Mouse (Mus musculus) mouse trophoblast stem cell (cell line): Measurements from ENCODE around the gene Gm37240.

Experiments
- in situ Hi-C, 2 experiments: fragments of 300-500 bp; cut with MseI, MboI; formaldehyde crosslinking; loops; 2 replicates in 1 of 2; 3 replicates in 1 of 2; pipeline ENCODE4 v1.15.1; 2025

The Gm37240 gene

DNA sequence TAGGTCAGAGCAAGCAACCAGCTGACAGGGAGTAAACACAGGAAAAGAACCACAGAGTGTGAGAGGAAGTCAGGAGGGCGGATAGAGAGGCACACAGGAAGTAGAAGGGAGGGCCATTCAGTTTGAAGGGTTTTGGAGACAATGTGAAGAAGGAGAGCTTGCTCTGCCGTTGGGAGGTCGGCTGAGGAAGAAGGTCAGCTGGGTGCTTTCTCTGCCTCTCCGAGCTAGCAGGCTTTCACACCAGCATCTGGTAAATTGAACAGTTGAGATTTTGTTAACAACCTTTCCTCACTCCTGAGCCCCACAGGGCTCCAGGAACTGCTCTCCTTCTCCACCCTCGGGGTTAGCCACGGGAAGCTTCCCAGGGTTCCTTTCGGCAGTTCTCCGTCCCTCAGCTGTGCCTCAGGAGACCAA is 692.2 kb downstream of the Gm37240 start:
- in situ Hi-C loops = no loop called here

DNA sequence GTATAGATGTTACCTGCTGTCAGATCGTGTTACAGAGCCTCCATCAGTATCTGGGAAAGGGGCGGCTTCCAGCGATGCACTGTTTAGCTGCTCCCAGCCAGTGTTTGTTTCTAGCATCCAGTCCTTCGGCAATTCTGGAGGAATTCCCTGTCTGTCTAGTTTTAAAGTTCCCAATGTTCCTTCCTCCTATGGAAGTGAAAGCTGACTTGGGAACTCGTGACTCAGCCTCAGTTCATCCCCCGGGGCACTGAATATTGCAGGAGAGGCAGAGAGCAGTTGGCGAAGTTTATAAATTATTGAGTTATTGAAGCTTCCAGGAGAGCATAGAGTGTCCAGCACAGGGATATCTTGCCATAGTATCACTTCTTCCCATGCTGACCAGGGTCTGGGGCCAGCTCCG is 697.5 kb downstream of the Gm37240 start:
- in situ Hi-C loops = no loop called here

DNA sequence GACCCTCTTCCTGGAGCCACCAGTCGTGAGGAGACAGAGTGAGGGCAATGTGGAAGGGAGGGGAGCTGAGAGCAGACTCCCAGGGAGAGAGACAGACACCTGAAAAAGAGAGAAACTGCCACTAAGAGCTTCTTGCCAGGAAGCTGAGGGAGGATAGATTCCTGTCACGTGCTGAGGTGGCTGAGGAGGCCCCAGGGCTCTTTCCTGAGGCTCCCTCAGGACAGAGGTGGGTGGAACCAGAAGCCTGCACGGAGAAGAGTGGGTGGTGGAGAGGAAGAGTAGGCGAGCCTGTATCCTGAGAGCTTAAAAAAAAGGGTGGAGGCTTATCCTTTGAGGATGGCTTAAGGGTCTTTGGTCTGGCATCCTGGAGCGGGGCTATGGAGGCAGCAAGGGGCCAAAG is 699.0 kb downstream of the Gm37240 start:
- in situ Hi-C loops = no loop called here

DNA sequence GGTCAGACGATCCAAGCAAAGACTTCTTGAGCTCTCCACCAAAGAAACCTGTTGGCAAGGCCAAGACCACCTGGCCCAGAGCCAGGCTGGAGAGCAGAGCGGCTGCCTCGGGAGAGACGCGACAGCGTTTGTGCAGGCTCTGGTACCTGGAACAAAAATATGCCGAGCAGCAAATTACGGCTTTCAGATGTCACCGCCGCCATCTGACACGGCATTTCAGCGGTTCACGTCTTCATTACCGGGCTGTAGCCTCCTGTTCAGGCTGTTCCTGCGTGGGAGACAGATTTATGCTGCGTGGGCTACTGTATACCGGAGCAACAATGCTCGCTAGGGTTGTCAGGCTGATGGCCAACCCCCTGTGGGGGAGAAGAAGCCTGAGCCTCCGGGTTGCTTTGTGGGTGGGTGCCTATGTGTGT is 700.6 kb downstream of the Gm37240 start:
- in situ Hi-C loops = no loop called here

DNA sequence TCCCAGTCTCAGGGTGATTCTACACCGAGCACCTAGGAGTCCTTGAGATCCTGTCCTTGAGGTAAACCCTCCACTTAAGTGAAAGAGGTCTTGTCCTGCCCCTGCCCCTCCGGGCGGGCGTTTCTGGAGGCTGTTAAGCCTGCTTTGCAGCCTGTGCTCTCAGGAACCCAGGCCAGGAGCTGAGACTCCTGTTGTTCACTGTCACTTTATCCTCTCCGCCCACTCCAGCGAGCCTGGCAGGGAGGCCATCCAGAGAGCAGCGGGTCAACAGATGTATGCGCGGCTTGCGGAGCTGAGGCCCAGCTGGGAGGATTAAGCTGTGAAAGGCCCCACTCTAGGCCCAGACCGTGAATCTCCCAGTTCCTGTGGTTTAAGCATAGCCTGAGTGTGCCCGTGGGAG is 701.5 kb downstream of the Gm37240 start:
- in situ Hi-C loops = no loop called here

DNA sequence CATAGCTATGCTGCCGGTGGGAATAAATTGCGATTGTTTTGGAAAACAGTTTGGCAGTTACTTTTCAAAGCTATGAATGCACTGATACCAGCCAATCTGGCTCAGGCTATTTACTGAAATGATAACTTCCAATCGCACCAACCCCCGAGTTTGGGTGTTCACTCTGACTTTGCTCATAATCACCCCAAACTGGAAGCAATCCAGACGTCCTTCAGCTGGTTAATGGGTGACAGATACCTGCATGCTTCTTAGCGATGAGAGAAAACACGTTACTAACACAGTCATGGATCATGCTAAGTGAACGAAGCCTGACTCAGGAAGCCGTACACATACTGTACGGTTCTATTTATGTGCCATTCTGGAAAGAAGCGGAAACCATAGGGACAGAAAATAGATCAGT is 702.4 kb downstream of the Gm37240 start:
- in situ Hi-C loops = no loop called here

DNA sequence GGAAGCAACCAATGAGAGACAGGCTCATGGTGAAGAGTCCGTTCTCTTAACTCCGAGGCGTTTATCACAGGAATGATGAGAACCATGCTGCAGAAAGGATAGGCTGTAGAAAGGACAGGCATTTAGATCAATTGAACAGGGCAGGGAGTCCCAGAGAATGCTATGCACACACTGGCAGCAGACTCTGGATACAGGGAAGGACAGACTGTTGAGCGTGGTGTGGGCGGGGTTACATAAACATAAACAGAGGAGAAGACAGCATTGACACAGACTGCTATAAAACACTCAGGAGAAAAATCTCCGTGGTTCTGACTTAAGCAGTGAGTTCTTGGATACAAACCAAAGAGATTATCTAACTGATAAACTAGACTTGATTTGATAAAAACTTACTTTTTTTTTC is 703.2 kb downstream of the Gm37240 start:
- in situ Hi-C loops = no loop called here

DNA sequence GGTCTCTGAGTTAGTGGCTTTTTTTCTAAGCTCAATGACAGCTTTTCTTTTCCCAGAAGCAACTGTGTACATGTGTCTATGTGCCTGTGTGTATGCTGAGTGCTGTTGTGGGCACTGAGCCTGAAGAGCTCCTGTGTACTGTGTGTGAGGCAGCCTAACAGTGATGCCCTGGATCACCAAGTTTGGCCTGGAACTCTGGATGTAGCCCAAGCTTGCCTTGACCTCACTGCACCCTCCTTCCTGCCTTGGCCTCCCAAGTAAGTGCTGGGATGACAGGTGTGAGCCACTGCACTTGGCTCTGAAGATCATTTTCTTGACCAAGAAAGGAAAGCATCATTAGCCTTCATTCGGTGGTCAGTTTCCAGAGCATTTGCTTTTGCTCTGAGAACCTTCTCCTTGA is 710.6 kb downstream of the Gm37240 start:
- in situ Hi-C loops = no loop called here

DNA sequence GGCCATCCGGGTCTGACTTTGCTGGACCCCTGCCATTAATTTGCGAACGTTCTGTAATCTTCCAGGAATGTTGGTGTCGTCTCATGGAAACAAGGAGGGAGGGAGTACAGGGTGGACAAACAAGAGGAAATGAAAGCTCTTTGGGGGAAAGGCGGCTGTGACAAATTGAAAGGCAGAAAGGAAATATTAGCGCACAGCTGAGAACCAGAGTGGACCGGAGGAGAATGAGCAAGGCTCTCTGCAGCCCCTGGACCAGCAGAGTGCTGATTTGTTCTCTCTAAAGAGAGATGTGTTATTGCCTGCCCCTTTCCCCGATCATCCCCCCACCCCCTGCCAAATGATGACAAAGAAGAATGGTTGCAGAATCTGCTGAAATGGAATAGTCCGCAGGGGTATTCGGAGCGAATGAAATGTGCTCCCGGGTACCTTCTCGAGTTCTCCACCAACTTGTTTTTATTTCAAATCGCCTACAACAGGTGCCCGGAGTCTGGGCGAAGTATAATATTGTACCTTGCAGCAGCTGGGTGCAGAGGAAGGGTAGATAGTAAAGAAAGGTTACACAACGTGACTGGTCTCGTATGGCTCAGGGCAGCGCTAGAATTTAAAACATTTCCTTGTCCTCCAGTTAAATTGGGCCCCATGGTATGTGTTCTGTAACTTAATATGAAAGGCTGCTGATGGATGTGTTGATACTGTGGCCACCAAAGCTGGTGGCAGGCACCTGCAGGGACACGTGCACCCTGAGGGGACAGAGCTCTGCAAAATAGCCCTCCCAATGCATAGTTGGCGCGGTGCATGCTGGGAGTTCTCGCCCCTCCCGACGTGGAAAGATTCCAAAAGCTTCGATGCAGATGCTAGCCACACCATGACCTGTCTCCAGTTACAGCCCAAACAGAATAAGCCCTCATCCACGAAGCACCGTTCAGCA is 712.5 kb downstream of the Gm37240 start:
- in situ Hi-C loops = no loop called here

DNA sequence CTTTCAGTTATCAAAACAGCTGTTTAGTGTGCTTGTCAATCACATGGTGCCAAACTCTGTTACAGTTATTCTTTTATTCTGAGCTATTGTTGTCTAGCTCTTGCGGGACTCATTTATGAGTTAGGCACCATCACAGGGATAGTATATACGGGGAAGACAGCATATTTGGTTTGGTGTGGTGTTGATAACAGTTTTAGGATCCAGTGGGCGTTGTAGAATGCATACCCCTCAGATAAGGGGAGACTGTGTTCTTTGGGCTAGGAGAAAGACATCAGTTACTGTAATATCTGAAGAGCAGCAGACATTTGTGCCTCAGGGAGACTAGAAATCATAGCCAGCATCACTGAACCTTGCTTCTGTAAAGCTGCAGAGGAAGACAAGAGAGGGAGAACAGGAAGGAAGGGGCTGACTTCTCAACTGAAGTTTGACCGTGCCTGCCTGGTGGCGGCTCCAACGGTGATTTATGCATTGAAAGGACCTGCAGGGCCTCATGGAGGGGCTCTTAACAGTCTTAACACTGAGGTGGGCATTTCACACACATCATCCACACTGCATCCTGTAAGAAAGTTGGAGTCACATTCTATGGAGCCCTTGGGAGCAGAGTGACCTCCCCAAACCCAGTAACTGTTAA is 713.8 kb downstream of the Gm37240 start:
- in situ Hi-C loops = no loop called here

DNA sequence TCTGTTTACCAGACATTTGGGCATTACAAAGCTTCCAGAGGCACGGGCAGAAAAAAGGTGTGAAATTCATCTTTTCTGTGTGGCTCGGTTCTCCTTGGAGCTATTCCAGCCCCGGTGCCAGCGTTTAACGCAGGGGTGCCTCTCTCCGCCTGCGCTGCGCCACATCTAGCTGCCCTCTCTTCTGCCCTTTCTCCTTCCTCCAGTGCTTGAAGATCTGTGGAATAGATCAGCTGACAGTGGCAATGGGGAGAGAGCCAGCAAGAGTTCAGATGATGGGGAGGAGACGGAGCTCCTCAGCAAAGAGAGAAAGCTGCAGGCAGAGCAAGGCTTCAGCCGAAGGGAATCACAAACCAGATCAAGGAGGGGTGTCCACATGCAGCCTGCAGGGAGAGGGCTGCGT is 714.8 kb downstream of the Gm37240 start:
- in situ Hi-C loops = no loop called here

DNA sequence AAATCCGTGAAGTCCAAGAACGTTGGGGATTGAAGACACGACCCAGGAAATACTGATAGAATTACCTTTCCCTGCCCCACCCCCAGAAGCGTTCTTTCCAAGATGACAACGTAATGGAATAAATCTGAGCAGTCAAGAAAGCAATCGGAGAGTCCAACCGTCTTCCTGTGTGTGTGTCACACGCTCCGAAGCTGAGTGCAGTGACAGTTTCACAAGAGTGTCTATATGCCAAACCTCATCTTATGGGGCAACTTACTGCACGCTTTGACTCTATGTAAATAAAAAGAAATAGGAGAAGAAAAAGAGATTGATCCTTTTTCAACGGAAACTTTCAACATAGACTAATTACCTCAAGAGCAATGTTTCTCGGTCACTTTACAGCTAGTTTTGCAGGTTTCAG is 715.2 kb downstream of the Gm37240 start:
- in situ Hi-C loops = no loop called here

DNA sequence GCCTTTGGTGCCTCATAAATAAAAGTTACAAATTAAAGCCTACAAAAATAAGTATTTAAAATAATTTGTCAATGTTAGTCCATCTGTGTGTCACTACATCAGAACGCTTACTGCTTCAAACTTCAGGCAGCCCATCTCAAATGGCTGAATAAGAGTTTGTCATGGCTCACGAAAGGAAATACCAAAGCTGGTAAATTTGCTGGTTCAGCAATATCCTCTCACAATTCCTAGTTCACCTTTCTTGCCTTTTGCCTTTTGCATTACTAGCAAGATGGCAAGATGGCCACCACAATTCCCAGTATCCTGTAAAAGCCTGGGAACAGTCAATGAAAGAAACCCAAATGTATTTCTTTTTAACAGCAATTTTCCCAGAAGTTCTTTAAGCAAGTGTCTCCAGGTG is 718.5 kb downstream of the Gm37240 start:
- in situ Hi-C loops = no loop called here

DNA sequence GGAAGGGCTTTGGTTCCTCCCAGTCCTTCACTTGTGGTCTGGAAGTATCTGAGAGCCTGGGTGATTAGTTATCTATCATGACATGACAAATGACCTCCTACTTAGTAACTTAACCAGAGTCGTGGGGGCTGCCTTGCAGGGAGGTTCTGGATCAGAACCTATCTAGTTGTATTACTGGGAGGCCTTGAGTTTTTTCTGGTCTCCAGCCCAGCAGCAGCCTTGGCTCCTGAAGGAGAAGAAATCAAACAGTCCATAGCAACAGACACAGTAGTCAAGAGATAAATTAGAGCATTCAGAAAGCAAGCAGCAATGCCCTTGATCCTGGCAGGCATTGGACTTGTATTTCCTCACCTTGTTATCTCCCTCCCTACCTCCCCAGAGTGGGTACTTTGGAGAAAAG is 722.4 kb downstream of the Gm37240 start:
- in situ Hi-C loops = no loop called here

DNA sequence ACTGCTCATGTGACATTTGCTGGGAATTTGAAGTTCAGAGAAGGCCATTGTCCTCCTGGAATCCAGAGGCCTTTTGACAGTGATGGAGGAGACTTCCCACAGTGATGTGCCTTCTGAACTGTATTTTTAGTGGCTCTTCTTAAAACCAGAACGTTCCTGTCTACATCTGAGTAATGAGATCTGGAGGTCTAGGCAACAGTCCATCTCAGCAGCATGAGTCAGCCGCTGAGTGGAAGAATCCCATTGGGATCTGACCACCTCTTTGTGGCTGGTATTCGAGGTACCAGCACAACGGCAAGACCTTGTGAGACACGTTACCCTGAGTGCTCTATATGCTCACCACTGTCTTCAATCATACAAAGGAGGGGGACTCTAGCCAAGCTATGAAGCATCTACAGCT is 723.9 kb downstream of the Gm37240 start:
- in situ Hi-C loops = no loop called here

DNA sequence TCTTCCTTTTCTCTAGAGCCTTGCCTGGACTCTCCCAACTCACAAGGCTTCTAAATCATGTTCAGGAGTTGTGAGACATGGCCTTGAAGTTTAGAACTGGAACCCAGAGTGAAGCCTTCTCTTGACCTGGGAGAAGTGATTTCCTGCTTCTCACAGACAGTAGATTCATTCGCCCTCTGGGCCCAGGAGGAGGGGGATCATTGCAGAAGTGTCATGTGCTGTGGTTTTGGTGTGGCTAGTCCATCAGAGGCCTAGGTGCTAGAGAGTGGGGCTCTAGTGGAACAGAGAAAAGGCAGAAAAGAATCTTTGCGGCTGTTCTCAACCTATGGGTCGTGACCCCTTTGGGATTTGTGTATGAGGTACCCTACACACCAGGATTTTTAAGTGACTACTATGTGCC is 724.9 kb downstream of the Gm37240 start:
- in situ Hi-C loops = no loop called here

DNA sequence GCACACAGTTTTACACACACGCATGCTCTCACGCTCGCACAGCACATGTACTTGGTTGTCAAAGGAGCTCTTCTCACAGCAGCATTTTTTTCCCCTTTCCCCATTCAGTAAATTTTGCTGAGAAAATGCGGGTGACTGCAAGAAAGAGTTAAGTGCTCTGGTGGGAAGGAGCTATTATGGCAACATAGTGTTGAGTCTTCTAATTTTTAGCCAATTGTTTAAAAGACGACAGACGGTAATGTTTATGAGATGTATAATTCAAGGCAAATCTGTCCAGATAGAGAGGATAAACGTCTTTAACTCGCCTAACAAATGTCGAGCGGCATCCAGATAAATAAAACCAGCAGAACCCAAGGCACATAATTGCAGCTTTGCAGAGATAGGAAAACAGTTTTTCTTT is 726.5 kb downstream of the Gm37240 start:
- in situ Hi-C loops = no loop called here

DNA sequence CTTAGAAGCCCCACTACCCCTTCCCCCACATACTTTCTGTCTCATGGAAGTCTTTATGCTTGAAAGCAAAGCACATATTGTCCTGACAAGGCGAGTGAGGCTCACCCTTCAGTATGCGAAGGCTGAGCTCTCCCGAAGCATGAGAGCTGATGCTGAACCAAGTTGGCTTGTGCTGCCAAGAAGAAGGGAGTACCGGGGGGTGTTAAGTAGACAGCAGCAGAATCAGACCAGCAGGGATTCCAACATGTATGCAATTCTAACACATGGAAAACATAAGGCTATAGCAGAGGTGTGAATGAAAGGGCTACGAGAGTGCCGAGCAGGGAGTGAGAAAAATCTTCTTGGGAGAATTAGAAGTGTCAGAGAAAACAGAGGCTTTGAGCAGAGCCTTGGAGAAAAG is 727.7 kb downstream of the Gm37240 start:
- in situ Hi-C loops = no loop called here

DNA sequence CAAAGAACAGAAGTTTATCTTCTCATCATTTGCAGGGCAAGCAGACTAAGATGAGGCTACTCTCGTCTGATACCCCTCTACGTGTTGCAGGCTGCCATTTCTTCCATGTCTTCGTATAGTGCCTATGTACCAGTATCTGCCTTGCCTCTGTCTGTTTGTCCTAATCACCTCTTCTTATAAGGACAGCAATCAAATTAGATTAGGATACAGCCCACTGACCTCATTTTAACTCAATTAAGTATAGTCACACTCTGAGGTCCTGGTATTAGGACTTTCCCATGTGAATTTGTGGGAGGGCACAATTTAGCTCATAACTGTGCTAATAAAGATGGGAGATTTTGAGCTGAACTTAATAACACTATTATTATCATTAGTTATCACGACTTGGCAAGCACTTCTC is 738.5 kb downstream of the Gm37240 start:
- in situ Hi-C loops = no loop called here

DNA sequence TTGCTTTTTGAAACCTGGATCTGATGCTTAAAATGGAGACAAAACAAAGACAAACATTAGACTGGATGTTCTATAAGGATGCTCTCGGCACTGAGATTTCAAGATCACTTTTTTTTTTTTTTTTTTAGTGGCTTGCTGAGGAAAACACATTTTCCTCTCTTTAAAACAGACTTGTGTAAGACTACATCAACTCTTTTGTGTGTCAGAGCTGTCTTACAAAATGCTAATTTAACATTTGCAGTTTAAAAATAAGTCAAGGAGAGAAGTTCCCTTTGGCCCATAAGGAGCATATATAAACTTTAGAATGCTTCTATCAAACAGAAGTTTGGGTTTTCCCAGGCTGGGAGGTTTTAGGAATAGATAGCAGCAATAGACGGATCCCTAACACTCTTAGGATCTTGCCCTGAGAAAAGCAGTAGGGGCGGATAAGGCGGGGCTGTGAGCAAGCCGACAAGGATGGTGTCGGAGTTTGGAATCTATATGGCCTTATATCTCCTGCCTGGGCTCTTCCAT is 739.2 kb downstream of the Gm37240 start:
- in situ Hi-C loops = no loop called here

DNA sequence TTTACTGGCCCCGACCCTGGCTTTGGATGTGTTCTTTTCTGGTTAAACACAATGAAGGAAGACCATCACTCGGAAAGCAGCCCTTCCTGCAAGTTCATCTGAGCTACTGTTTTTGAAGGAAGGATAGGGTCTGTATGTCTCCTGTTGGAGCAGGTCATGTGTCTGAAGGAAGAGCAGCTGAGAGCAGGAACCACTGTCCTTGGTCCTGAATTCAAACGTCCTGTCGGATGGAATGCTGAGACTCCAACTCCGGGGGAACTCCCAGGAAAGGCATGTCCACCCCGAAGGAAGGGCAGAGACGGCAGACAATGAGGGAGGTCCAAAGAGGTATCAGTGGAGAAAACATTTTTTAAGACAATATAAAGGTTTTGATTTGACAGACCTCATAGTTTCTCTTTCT is 741.8 kb downstream of the Gm37240 start:
- in situ Hi-C loops = no loop called here

DNA sequence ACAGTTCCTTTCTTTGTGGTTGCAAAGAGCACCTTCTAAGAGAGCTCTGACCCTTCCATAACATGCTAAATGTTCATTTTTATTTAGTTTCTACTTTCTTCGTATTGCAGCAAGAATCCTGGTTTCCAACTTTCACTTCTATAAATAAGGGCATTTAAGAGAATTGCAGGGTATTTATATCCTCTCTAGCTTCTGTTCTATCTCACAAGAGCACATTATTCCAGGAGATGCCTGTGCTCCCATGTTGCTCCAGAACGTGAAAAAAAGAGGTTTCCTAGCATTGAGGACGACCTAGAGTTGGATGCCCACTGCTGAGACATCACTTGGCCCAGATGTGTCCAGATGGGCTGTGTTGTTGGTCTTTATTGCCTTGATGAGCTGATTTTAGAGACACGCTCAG is 742.2 kb downstream of the Gm37240 start:
- in situ Hi-C loops = no loop called here

DNA sequence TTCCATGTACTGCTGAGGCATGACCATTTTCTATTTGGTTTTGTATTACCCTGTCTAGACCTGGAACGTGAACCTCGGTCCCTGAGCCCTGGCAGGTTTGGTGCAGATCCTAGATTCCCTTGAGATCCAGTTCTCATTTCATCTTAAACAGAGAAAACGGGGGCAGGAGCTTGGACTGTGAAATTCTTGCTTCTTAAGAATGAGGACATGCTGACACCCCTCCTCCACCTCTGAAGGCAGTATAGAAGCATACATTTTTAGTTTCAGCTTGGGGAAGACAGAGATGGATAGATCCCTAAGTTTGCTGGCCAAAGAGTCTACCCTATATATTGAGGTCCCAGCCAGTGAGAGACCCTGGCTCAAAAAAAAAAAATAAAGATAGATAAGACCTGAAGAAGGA is 742.9 kb downstream of the Gm37240 start:
- in situ Hi-C loops = no loop called here
